Mouse (Mus musculus): Measurements from ENCODE around the gene Sema3b. TPM values are rescaled to one million over a fixed set of nuclear protein-coding genes. Genes with fewer than 3 reads are reported as not detected.
A peak's percentile ranks its signal among the peaks of the same experiment; 100 is the strongest.

Sema3b gene
- 1.5 and 3.2 TPM in 2 replicates for polyA plus RNA-seq (2014; fragmentation: Nextera tagmentation; extraction: Ambion mirVana)

DNA sequence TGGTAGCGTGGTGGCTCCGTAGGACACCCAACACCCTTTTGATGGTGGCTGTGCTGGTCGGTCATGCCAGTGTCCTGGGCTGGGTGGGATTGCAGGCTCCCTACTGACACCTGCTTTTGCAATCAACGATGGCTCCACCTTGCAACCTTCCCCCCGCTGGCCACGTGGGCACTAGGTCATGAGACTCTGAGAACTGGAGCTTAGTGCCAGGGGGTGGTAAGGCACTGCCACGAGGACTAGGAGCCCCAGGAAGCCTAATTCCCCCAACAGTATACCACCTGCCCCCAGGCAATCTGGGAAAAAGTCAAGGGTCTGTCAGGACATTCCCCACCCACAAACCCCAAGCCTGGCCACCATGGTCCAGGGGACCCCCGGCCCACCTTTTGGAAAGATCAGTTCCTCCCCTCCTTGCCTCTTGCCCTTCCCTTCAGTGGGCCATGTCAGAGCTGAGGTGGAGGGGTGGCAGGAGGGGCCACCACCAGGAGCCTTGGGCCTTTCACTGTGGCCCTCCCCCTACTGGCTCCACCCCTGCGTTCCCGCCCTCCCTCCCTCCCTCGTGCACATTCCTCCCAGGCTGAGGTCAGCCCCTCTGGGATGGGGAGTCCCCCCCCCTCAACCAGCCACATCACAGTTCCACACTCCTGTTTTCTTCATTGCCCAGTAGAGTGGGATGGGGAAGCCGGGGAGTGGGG, at the start of gene Sema3b:
TSS of gene Sema3b (minus strand) at position 489 of the 692 bp plus-strand sequence.
- peaks cover 29% of the 10 kb centered on the region for H3K4me1 ChIP-seq (ENCODE audit: control insufficient read depth, insufficient read depth, low read length)
- no peak for DNase-seq
- peaks cover 2% of the 10 kb centered on the region for H3K36me3 ChIP-seq (ENCODE audit: control insufficient read depth, insufficient read depth, low read length)
- H3K4me2 ChIP-seq (ENCODE audit: low read length) = no peak within 1 kb of the TSS
- H3K27ac ChIP-seq (replicated peaks; ENCODE audit: low read depth, low read length) = no peak within 1 kb of the TSS
- H3K4me3 ChIP-seq (replicated peaks; ENCODE audit: low read depth, low read length) = no peak within 1 kb of the TSS
- no peak within 1 kb of the TSS for H3K9ac ChIP-seq (replicated peaks; ENCODE audit: low read length)
- H3K9me3 ChIP-seq (ENCODE audit: control insufficient read depth, low read length) = no peaks in the 10 kb centered on the region
- WGBS = 43% methylated on average over 12 of the region's 12 CpGs
- H3K27me3 ChIP-seq (ENCODE audit: control insufficient read depth, insufficient read depth, low read length) = no peaks in the 10 kb centered on the region
- no peak for ATAC-seq (ENCODE audit: low FRiP score, low TSS enrichment)

DNA sequence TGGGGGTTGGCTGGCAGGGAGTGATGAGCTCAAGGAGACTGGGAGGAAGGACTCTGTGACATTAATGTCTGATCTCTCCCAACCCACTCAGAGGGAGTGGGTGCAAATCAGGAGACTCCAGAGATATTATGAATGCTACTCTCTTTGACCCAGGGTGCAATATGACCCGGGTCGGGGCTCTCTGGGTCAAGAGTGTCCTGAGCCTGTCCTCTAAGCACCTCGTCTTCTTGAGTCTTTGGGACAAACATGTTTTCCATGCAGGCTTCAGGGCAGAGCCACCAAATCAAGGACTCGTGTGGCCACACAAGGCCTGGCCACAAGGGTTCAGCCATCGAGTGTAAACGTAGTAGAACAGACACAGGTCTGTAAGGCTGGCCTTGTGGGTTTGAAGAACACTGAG, 49.1 kb upstream of the Sema3b start:
- no peaks in the 10 kb centered on the region for H3K36me3 ChIP-seq (ENCODE audit: control insufficient read depth, insufficient read depth, low read length)
- no peaks in the 10 kb centered on the region for H3K9me3 ChIP-seq (ENCODE audit: control insufficient read depth, low read length)
- no peak overlapping the region for H3K9ac ChIP-seq (replicated peaks; ENCODE audit: low read length)
- WGBS = 92% methylated on average over 6 of the region's 6 CpGs
- H3K27ac ChIP-seq (replicated peaks; ENCODE audit: low read depth, low read length) = no peak overlapping the region
- DNase-seq (no peak), ATAC-seq (ENCODE audit: low FRiP score, low TSS enrichment) (no peak)
- H3K4me2 ChIP-seq (ENCODE audit: low read length) = no peak overlapping the region
- no peaks in the 10 kb centered on the region for H3K27me3 ChIP-seq (ENCODE audit: control insufficient read depth, insufficient read depth, low read length)
- 0 out of 2 replicates have a peak, but pooled peaks cover 4% of the 10 kb centered on the region for H3K4me1 ChIP-seq (ENCODE audit: control insufficient read depth, insufficient read depth, low read length)
- no peak overlapping the region for H3K4me3 ChIP-seq (replicated peaks; ENCODE audit: low read depth, low read length)

DNA sequence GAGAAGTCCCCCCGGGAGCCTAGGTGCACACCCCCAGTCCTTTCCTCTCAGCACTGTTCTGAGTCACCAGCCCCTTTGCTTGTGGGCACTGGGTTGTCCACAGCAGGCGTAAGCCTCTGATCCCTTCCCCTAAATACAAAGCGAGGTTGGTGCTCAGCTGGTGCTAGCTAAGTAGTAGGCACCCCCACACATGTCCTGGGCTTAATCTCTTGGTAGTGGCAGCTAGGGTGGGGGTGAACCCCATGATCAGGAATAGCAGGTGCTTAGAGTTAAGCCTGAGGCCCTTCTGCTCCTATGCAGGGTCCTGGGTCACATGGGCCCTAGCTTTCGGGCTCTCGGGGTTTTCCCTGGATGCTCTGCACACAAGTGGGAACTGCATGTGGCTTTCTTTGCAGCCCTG, 48.1 kb upstream of the Sema3b start:
- no peak for DNase-seq
- Histone ChIP-seq H3K9me3 (ENCODE audit: control insufficient read depth, low read length) (no peaks in the 10 kb centered on the region), H3K4me3 (replicated peaks; ENCODE audit: low read depth, low read length) (no peak overlapping the region), H3K4me1 (ENCODE audit: control insufficient read depth, insufficient read depth, low read length) (0 out of 2 replicates have a peak, but pooled peaks cover 4% of the 10 kb centered on the region), H3K9ac (replicated peaks; ENCODE audit: low read length) (no peak overlapping the region), H3K36me3 (ENCODE audit: control insufficient read depth, insufficient read depth, low read length) (no peaks in the 10 kb centered on the region), H3K4me2 (ENCODE audit: low read length) (no peak overlapping the region), H3K27me3 (ENCODE audit: control insufficient read depth, insufficient read depth, low read length) (no peaks in the 10 kb centered on the region), H3K27ac (replicated peaks; ENCODE audit: low read depth, low read length) (no peak overlapping the region)
- no peak for ATAC-seq (ENCODE audit: low FRiP score, low TSS enrichment)
- 81% methylated on average over 5 of the region's 5 CpGs for WGBS

DNA sequence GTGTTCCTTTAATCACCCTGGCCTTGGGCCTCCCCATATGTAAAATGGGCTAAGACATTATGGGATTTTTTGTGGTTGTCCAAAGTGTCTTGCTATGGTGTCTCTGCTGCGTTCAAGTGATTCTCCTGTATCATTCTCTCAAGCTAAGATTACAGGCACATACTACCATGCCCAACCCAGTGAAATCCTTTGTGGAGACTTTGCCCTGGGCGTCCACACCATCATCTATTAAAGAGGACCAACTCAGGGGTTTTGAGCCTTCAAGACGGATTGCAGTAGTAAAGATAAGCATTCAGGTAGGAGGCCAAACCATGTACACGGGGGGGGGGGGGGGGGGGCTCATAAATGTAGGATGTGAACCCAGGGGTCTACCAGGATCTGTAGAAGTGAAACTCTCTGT, 45.6 kb upstream of the Sema3b start:
- no peak overlapping the region for H3K4me2 ChIP-seq (ENCODE audit: low read length)
- DNase-seq (no peak), ATAC-seq (ENCODE audit: low FRiP score, low TSS enrichment) (no peak)
- no peak overlapping the region for H3K9ac ChIP-seq (replicated peaks; ENCODE audit: low read length)
- H3K27ac ChIP-seq (replicated peaks; ENCODE audit: low read depth, low read length) = no peak overlapping the region
- H3K9me3 ChIP-seq (ENCODE audit: control insufficient read depth, low read length) = no peaks in the 10 kb centered on the region
- H3K4me1 ChIP-seq (ENCODE audit: control insufficient read depth, insufficient read depth, low read length) = 0 out of 2 replicates have a peak, but pooled peaks cover under 1% of the 10 kb centered on the region
- H3K36me3 ChIP-seq (ENCODE audit: control insufficient read depth, insufficient read depth, low read length) = no peaks in the 10 kb centered on the region
- H3K27me3 ChIP-seq (ENCODE audit: control insufficient read depth, insufficient read depth, low read length) = no peaks in the 10 kb centered on the region
- WGBS = 88% methylated on average over 4 of the region's 4 CpGs
- no peak overlapping the region for H3K4me3 ChIP-seq (replicated peaks; ENCODE audit: low read depth, low read length)

DNA sequence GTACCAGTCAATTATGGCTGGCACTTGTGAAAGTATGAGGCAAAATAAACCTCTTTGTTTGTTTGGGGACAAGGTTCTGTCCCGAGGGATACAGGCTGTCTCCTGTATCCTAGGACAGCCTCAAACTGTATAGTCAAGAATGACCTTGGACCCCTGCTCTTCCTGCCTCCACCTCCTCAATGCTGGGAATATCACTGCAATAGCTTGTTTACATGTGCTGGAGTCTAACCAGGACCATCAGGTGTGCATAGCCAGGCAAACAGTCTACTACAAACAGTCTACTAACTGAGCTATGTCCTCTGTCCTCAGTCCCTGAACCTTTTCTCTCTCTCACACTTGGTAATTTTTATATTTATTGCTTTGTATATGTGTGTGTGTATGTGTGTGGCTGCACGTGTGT, 44.4 kb upstream of the Sema3b start:
- Histone ChIP-seq H3K4me2 (ENCODE audit: low read length) (no peak overlapping the region), H3K27me3 (ENCODE audit: control insufficient read depth, insufficient read depth, low read length) (no peaks in the 10 kb centered on the region), H3K4me3 (replicated peaks; ENCODE audit: low read depth, low read length) (no peak overlapping the region), H3K36me3 (ENCODE audit: control insufficient read depth, insufficient read depth, low read length) (no peaks in the 10 kb centered on the region), H3K4me1 (ENCODE audit: control insufficient read depth, insufficient read depth, low read length) (no peaks in the 10 kb centered on the region), H3K9me3 (ENCODE audit: control insufficient read depth, low read length) (no peaks in the 10 kb centered on the region), H3K9ac (replicated peaks; ENCODE audit: low read length) (no peak overlapping the region), H3K27ac (replicated peaks; ENCODE audit: low read depth, low read length) (no peak overlapping the region)
- no peak for ATAC-seq (ENCODE audit: low FRiP score, low TSS enrichment)
- no peak for DNase-seq
- WGBS = 87% methylated on average over 2 of the region's 2 CpGs

DNA sequence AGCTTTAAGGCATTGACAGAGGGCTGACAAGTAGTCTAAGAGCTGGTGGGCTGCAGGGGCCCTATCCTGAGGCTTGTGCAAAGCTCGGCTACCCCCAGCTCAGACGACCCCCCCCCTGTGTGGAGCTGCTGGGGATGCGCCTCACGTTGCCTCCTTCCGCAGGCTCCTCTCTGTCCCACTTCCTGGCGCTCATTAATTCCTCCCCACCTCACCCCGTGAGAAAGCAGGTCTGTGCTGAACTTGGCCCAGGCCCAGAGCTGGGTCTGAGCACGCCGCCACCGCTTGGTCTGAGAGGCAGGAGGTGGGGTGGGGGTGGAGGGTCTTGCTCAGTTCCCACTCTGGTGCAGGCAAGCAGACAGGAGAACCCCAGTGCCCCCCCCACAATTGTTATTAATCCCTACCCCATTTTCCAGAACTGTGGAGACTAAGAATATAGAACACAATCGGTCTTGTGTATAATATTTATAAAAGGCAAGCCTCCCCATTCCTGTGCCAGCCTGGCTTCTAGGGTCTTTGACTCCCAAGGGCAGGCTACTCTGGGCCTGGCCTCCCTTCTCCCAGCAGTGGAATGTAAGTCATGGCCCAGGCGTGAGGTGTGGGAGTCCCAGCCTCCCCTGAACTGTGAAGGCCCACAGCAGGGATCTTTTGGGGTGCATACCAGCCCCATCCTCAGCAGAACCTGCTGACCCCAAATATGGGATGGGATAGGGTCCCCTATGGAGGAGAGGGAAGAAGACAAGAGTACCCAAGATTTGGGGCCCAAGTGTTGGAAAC, 41.9 kb upstream of the Sema3b start:
- Histone ChIP-seq H3K4me3 (replicated peaks; ENCODE audit: low read depth, low read length) (no peak overlapping the region), H3K4me1 (ENCODE audit: control insufficient read depth, insufficient read depth, low read length) (no peaks in the 10 kb centered on the region), H3K36me3 (ENCODE audit: control insufficient read depth, insufficient read depth, low read length) (no peaks in the 10 kb centered on the region), H3K4me2 (ENCODE audit: low read length) (no peak overlapping the region), H3K27ac (replicated peaks; ENCODE audit: low read depth, low read length) (peak overlapping the region; percentile 56; the same call in 1 of the 2 replicates), H3K27me3 (ENCODE audit: control insufficient read depth, insufficient read depth, low read length) (no peaks in the 10 kb centered on the region), H3K9me3 (ENCODE audit: control insufficient read depth, low read length) (no peaks in the 10 kb centered on the region), H3K9ac (replicated peaks; ENCODE audit: low read length) (no peak overlapping the region)
- WGBS = 24% methylated on average over 12 of the region's 12 CpGs
- DNase-seq (peak; percentile 69), ATAC-seq (ENCODE audit: low FRiP score, low TSS enrichment) (peak; percentile 73)

DNA sequence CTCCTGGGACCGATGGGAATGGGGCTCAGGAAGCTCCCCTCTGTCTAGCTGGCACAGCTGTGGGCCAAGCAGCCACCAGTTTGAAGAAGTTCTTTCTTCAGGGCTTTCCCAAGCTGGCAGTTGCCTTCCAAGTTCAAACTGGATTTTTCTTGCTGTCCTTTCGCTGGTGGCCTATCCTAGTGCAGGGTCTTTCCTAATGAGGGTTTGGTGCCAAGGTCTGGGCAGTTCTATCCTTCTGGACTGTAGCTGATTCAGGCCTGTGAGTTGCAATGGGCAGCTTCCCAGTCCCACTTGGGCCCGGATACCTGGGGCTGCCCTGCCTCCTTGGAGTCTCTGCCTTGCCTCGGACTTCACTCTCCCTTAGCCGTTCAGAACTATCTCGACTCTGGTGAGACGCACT, 41.2 kb upstream of the Sema3b start:
- DNase-seq = no peak

DNA sequence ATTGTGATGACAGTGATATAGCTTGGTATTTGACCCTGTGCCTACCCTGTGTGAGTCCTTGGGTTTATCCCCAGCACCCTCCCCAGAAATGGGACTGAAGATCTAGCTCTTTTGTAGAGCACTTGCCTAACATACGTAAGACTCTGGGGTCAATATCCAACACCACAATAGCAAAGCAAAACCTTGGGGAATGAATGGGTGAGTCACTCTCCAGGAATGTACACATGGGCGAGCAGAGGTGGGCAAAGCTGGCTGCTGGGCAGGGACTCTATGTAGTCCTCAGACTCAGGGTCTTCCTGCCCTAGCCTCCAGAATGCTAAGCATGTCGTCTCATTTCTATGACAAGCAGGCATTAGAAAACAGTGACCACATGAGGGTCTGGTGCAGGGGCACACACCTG, 39.7 kb upstream of the Sema3b start:
- DNase-seq (no peak), ATAC-seq (ENCODE audit: low FRiP score, low TSS enrichment) (no peak)
- Histone ChIP-seq H3K9me3 (ENCODE audit: control insufficient read depth, low read length) (no peaks in the 10 kb centered on the region), H3K27ac (replicated peaks; ENCODE audit: low read depth, low read length) (no peak overlapping the region), H3K4me3 (replicated peaks; ENCODE audit: low read depth, low read length) (no peak overlapping the region), H3K4me2 (ENCODE audit: low read length) (no peak overlapping the region), H3K27me3 (ENCODE audit: control insufficient read depth, insufficient read depth, low read length) (no peaks in the 10 kb centered on the region), H3K9ac (replicated peaks; ENCODE audit: low read length) (no peak overlapping the region), H3K4me1 (ENCODE audit: control insufficient read depth, insufficient read depth, low read length) (peaks cover 4% of the 10 kb centered on the region; the same call in 1 of the 2 replicates), H3K36me3 (ENCODE audit: control insufficient read depth, insufficient read depth, low read length) (no peaks in the 10 kb centered on the region)
- WGBS = 82% methylated on average over 3 of the region's 3 CpGs

More for the DNA sequence above, 41.2 kb upstream of the Sema3b start:
- Histone ChIP-seq H3K27ac (replicated peaks; ENCODE audit: low read depth, low read length) (peak overlapping the region; percentile 56; the same call in 1 of the 2 replicates), H3K4me2 (ENCODE audit: low read length) (no peak overlapping the region), H3K9me3 (ENCODE audit: control insufficient read depth, low read length) (no peaks in the 10 kb centered on the region), H3K4me1 (ENCODE audit: control insufficient read depth, insufficient read depth, low read length) (no peaks in the 10 kb centered on the region), H3K9ac (replicated peaks; ENCODE audit: low read length) (no peak overlapping the region), H3K27me3 (ENCODE audit: control insufficient read depth, insufficient read depth, low read length) (no peaks in the 10 kb centered on the region), H3K4me3 (replicated peaks; ENCODE audit: low read depth, low read length) (no peak overlapping the region), H3K36me3 (ENCODE audit: control insufficient read depth, insufficient read depth, low read length) (no peaks in the 10 kb centered on the region)
- no peak for ATAC-seq (ENCODE audit: low FRiP score, low TSS enrichment)
- WGBS = 65% methylated on average over 7 of the region's 7 CpGs
